Mouse (Mus musculus) neutrophil, adult 5-6 weeks (primary cell): Measurements from ENCODE around the gene Scp2d1. TPM values are rescaled to one million over a fixed set of nuclear protein-coding genes. Genes with fewer than 3 reads are reported as not detected.

Source experiments
- total RNA-seq: library from RNA; stranded (forward); fragments of 200-1000 nt; gene quantifications from 2 replicates; pipeline ENCODE4 v1.2.3, GENCODE M21; 2017

Scp2d1 gene
- total RNA-seq, 1 experiment from 2014 or later: not detected

Other genes with a start within 250 kb of the Scp2d1 start
- 2.5 and 2.7 TPM in 2 replicates for gene Smim26, start 229.6 kb upstream of the Scp2d1 start, total RNA-seq
- gene Dtd1, start 223.8 kb upstream of the Scp2d1 start, total RNA-seq: 24.7 and 30.7 TPM in 2 replicates